Mouse (Mus musculus) neural tube, embryonic 14.5 days (tissue): Measurements from ENCODE around the gene Hoxa3. TPM values are rescaled to one million over a fixed set of nuclear protein-coding genes. Genes with fewer than 3 reads are reported as not detected.
A peak's percentile ranks its signal among the peaks of the same experiment; 100 is the strongest.

Source experiments
- ATAC-seq: fragments of 200-750 bp; cut with Nextera tagmentation; 2 replicates; pipeline ENCODE4 v1.8.0; 2017; ENCODE audit warnings: low read depth, mild to moderate bottlenecking, moderate TSS enrichment, moderate library complexity
- H3K27ac ChIP-seq: fragments of 300-500 bp; sonication (generic); 2 replicates; pipeline ENCODE4 v1.5.1; 2014; ENCODE audit warnings: low read depth, mild to moderate bottlenecking, control low read depth, low read length, moderate library complexity, mixed read lengths
- H3K27me3 ChIP-seq: fragments of 300-500 bp; sonication (generic); 2 replicates; pipeline ENCODE4 v1.6.1; 2014; ENCODE audit warnings: low read length; ENCODE audit not compliant: control insufficient read depth, insufficient read depth
- H3K36me3 ChIP-seq: fragments of 300-500 bp; sonication (generic); 2 replicates; pipeline ENCODE4 v1.6.1; 2014; ENCODE audit warnings: low read length, mixed read lengths; ENCODE audit not compliant: control insufficient read depth, insufficient read depth
- H3K4me1 ChIP-seq: fragments of 300-500 bp; sonication (generic); 2 replicates; pipeline ENCODE4 v1.6.1; 2014; ENCODE audit warnings: low read length; ENCODE audit not compliant: control insufficient read depth, insufficient read depth
- H3K4me2 ChIP-seq: fragments of 300-500 bp; sonication (generic); 2 replicates; pipeline ENCODE4 v1.6.1; 2014; ENCODE audit warnings: mild to moderate bottlenecking, low read depth, low read length, control low read depth
- H3K4me3 ChIP-seq: fragments of 300-500 bp; sonication (generic); 2 replicates; pipeline ENCODE4 v1.5.1; 2014; ENCODE audit warnings: low read depth, low read length, control low read depth, mixed read lengths
- H3K9ac ChIP-seq: fragments of 300-500 bp; sonication (generic); replicated peaks from 2 replicates; pipeline ENCODE4 v1.6.1; 2014; ENCODE audit warnings: low read depth, mild to moderate bottlenecking, control low read depth, low read length, mixed read lengths
- H3K9me3 ChIP-seq: fragments of 300-500 bp; sonication (generic); 2 replicates; pipeline ENCODE4 v1.6.1; 2016; ENCODE audit warnings: low read length; ENCODE audit not compliant: control insufficient read depth
- WGBS: fragments of 180-500 bp; shearing (Covaris S2); extraction: QIAGEN DNeasy Blood & Tissue Kit; methylation state at CpG from one replicate; pipeline ENCODE4 v1.1.7; 2014; 5-methylcytosine and 5-hydroxymethylcytosine counted together
- polyA plus RNA-seq: library from polyadenylated mRNA; unstranded; fragments of >200 nt; fragmentation: Nextera tagmentation; extraction: Ambion mirVana; gene quantifications from 2 replicates; pipeline ENCODE4 v1.2.1, GENCODE M21; 2014

Gene Hoxa3
- polyA plus RNA-seq, 1 experiment from 2014 or later = 13.4 TPM

- WGBS = 3% methylated on average over 10 of the region's 10 CpGs
- peak overlapping the region; percentile 90 for H3K4me2 ChIP-seq
- no peak for ATAC-seq
These were observed 33.4 kb downstream of the Hoxa3 start for GRCm38 (mm10) chr6:52179690-52180089.

GRCm38 (mm10) chr6:52178918-52179665 lies 34.0 kb downstream of the Hoxa3 start:
- Histone ChIP-seq H3K27ac (peak overlapping the region; percentile 87), H3K4me1 (peaks cover 68% of the 10 kb centered on the region), H3K27me3 (no peaks in the 10 kb centered on the region), H3K4me2 (peak overlapping the region; percentile 90), H3K36me3 (peaks cover 8% of the 10 kb centered on the region; the same call in 1 of the 2 replicates), H3K4me3 (peak overlapping the region; percentile 38), H3K9ac (peak overlapping the region; percentile 76), H3K9me3 (no peaks in the 10 kb centered on the region)
- no peak for ATAC-seq
- 3% methylated on average over 4 of the region's 4 CpGs for WGBS

More at GRCm38 (mm10) chr6:52179690-52180089, 33.4 kb downstream of the Hoxa3 start:
- peak overlapping the region; percentile 38 for H3K4me3 ChIP-seq
- peak overlapping the region; percentile 76 for H3K9ac ChIP-seq
- no peaks in the 10 kb centered on the region for H3K27me3 ChIP-seq
- H3K9me3 ChIP-seq = no peaks in the 10 kb centered on the region
- peaks cover 74% of the 10 kb centered on the region for H3K4me1 ChIP-seq
- H3K27ac ChIP-seq = peak overlapping the region; percentile 87
- peaks cover 8% of the 10 kb centered on the region; the same call in 1 of the 2 replicates for H3K36me3 ChIP-seq

GRCm38 (mm10) chr6:52177806-52178205 lies 35.3 kb downstream of the Hoxa3 start:
- H3K4me3 ChIP-seq = peak overlapping the region; percentile 38
- peak overlapping the region; percentile 76 for H3K9ac ChIP-seq
- H3K4me2 ChIP-seq = peak overlapping the region; percentile 90
- peaks cover 4% of the 10 kb centered on the region; the same call in 1 of the 2 replicates for H3K36me3 ChIP-seq
- no peaks in the 10 kb centered on the region for H3K9me3 ChIP-seq
- peak overlapping the region; percentile 87 for H3K27ac ChIP-seq
- 9% methylated on average over 9 of the region's 9 CpGs for WGBS
- H3K27me3 ChIP-seq = no peaks in the 10 kb centered on the region
- ATAC-seq = no peak
- H3K4me1 ChIP-seq = peaks cover 74% of the 10 kb centered on the region

- WGBS = 4% methylated on average over 36 of the region's 36 CpGs
- Histone ChIP-seq H3K9me3 (no peaks in the 10 kb centered on the region), H3K4me1 (peaks cover 78% of the 10 kb centered on the region), H3K27ac (peak within 1 kb of the TSS; percentile 87), H3K4me3 (peak within 1 kb of the TSS; percentile 38), H3K27me3 (no peaks in the 10 kb centered on the region), H3K36me3 (peaks cover 4% of the 10 kb centered on the region; the same call in 1 of the 2 replicates), H3K4me2 (peak within 1 kb of the TSS; percentile 90), H3K9ac (peak within 1 kb of the TSS; percentile 76)
- ATAC-seq = peak; percentile 24; the same call in 1 of the 2 replicates
These were observed 35.9 kb downstream of the Hoxa3 start, which contains the start of gene 5730596B20Rik for GRCm38 (mm10) chr6:52177061-52177735. TSS of gene 5730596B20Rik (plus strand) at chr6:52177498.

GRCm38 (mm10) chr6:52176391-52176790 lies 36.7 kb downstream of the Hoxa3 start:
- Histone ChIP-seq H3K27me3 (no peaks in the 10 kb centered on the region), H3K9me3 (no peaks in the 10 kb centered on the region), H3K4me2 (peak overlapping the region; percentile 90), H3K36me3 (peaks cover 4% of the 10 kb centered on the region; the same call in 1 of the 2 replicates), H3K4me1 (peaks cover 80% of the 10 kb centered on the region), H3K27ac (peak overlapping the region; percentile 87), H3K4me3 (peak overlapping the region; percentile 38), H3K9ac (peak overlapping the region; percentile 76)
- 2% methylated on average over 6 of the region's 6 CpGs for WGBS
- no peak for ATAC-seq

- Histone ChIP-seq H3K4me1 (peaks cover 84% of the 10 kb centered on the region), H3K27me3 (no peaks in the 10 kb centered on the region), H3K36me3 (peaks cover under 1% of the 10 kb centered on the region; the same call in 1 of the 2 replicates), H3K4me3 (peak overlapping the region; percentile 38), H3K4me2 (peak overlapping the region; percentile 90), H3K9ac (peak overlapping the region; percentile 76), H3K27ac (peak overlapping the region; percentile 87), H3K9me3 (no peaks in the 10 kb centered on the region)
- WGBS = 2% methylated on average over 19 of the region's 35 CpGs
- peak; percentile 9; the same call in 1 of the 2 replicates for ATAC-seq
These were observed 37.3 kb downstream of the Hoxa3 start for GRCm38 (mm10) chr6:52175864-52176263.

- H3K4me3 ChIP-seq = peak overlapping the region; percentile 38
- H3K9ac ChIP-seq = peak overlapping the region; percentile 76
- WGBS = 2% methylated on average over 41 of the region's 41 CpGs
- peak; percentile 13; the same call in 1 of the 2 replicates for ATAC-seq
- no peaks in the 10 kb centered on the region for H3K9me3 ChIP-seq
- no peaks in the 10 kb centered on the region; the same call in 1 of the 2 replicates for H3K36me3 ChIP-seq
- H3K4me2 ChIP-seq = peak overlapping the region; percentile 90
- peaks cover 84% of the 10 kb centered on the region for H3K4me1 ChIP-seq
- no peaks in the 10 kb centered on the region for H3K27me3 ChIP-seq
- peak overlapping the region; percentile 87 for H3K27ac ChIP-seq
These were observed 38.0 kb downstream of the Hoxa3 start for GRCm38 (mm10) chr6:52174968-52175751.

- peak overlapping the region; percentile 4; the same call in 1 of the 2 replicates for H3K4me3 ChIP-seq
- no peak overlapping the region for H3K9ac ChIP-seq
- H3K9me3 ChIP-seq = no peaks in the 10 kb centered on the region
- H3K27me3 ChIP-seq = no peaks in the 10 kb centered on the region
- H3K4me2 ChIP-seq = peak overlapping the region; percentile 25; the same call in 1 of the 2 replicates
- 4% methylated on average over 4 of the region's 4 CpGs for WGBS
- H3K36me3 ChIP-seq = peaks cover 4% of the 10 kb centered on the region; the same call in 1 of the 2 replicates
- H3K4me1 ChIP-seq = peaks cover 83% of the 10 kb centered on the region
- H3K27ac ChIP-seq = peak overlapping the region; percentile 93; the same call in 1 of the 2 replicates
- no peak for ATAC-seq
These were observed 39.5 kb downstream of the Hoxa3 start for GRCm38 (mm10) chr6:52173648-52174047.
